Mouse (Mus musculus) cerebellum, postnatal 10 days (tissue): ENCODE data around the gene Tmem266.

Experiments used
- DNase-seq, 2 experiments: peaks; one replicate each; pipeline ENCODE4 v3.0.0; 2021; ENCODE audit warnings: mixed read lengths in 2 of 2

Tmem266 gene

DNA sequence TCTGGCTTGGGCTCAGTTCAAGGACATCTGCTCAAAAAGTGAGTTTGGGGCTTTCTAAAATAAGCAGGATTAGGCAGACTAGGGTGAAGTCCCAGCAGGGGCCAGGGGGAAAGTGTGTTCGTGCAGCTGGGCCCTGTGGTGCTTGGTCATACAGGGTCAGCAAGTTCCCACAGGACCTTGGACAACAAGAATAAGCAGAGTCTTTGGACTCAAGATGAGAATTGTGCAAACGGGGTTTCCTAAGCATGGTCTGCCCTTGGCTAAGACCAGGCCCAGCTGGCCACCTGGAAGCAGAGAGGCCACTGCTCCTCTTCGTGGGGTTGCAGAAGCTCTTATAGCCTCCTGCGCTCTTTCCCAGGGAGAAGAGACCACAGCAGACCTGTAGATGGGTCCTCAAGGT is 77.5 kb downstream of the Tmem266 start:
- DNase-seq = no peak

DNA sequence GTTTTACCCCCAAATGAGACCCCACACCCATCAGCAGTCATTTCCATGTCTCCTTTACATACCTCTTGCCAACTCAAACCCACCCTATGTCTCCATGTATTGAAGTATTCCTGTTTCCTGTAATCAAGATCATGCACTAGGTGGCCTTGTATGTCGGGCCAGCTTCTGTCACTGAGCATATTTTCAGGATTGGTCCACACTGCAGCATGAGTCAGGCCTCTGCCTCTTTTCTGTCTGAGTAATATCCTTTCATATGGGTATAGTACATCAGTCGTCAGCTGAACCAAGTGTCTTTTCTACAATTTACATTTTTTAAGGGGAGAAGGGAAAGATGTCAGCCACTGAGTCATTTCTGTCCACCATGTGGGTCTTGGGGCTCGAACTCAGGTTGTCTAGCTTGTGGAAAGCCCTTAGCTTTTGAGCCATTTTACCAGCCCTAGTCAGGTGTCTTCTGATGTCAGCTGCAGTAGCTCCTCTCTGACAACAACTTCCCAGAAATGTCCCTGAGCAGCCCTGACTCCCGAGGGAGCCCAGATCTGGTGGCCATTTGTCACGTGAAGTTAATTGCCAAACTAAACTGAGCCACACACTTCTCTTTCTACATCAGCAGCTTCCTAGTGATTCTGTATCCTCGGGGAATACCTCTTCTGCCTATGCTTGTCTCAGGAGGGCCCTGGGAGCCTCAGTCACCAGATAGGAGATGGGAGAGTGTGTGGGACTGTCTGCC is 78.4 kb downstream of the Tmem266 start:
- DNase-seq = no peak

DNA sequence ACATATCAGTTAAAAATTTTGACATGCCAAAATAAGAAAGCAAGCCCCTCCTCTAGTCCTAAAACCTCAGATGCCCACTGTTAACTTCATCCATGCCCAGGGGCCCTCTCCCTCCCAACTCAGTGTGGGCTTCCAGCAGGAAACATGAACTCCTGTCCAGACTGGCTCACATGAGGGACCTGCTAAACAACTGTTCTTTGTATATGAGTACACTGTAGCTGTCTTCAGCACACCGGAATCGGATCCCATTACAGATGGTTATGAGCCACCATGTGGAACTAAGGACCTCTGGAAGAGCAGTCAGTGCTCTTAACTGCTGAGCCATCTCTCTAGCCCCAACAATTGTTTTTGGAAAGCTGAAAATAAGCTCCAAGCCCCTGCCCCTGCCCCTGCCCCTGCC is 80.1 kb downstream of the Tmem266 start:
- DNase-seq = no peak

DNA sequence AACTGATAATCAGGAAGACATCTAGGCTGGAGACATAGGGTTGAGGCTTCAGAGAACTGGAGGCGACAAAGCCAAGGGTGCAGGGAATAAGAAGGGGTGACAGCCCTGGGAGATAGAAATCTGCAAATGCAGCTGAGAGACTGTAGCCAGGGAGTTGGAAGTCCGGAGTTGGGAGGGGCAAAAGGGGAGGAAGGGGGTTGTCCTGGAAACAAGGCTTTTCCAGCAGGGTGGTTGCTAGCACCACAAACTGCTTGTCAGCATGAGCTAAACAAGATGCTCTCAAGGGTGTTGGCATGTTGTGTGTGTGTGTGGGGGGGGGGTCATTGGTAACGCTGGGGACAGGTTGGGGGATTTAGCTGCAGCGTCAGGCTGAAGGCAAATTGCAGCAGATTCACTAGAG is 82.1 kb downstream of the Tmem266 start:
- DNase-seq = no peak

DNA sequence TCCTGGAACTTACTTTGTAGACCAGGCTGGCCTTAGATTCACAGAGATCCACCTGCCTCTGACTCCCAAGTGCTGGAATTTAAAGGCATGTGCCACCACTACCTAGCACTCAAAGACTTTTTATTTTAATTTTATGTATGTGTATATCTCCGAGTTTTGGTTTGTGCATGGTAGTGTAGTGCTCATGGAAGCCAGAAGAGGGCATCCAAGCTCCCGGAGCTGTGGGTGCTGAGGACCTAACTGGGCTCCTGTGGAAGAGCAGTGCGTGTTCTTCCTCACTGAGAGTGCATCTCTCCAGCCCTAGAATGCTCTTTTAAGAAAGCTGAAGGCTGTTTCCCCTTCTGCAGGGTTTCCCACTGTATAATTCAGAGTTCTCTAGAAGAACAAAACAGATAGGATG is 83.1 kb downstream of the Tmem266 start:
- no peak for DNase-seq

DNA sequence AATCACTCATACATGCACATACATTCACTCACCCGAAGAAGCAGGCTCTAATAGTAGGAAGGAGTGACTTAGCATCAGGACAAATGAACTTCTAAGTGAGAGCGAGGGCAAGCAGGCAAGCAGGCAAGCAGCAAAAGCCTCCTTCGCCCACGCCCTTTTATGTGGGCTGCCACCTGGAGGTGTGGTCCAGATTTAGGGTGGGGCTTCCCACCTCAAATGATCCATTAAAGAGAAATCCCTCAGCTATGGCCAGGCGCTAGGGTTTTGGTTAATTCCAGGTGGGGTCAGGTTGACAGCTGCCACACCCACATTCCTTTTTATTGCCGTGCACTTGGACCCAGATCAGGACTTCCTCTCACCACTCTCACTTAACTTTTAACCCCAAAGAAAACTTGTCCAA is 83.7 kb downstream of the Tmem266 start:
- DNase-seq = no peak

DNA sequence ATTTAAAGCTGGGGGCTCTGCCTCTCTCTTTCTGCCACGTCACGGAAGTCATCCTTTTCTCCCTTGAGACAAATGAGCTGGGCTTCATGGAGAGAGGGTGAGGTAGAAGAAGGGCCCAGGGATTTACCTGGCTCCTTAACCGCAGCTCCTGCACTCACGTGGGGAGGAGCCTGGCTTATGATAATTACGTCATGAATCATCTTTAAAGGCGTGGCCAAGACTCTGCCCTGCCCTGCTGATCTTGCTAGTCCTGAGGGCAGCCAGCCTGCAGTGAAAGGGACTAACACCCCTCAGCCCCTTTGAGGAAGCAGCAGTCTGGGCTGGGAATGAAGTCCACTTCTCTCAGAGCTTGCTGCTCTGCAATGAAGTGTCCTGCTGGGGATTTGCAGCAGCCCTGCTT is 84.4 kb downstream of the Tmem266 start:
- DNase-seq = no peak

DNA sequence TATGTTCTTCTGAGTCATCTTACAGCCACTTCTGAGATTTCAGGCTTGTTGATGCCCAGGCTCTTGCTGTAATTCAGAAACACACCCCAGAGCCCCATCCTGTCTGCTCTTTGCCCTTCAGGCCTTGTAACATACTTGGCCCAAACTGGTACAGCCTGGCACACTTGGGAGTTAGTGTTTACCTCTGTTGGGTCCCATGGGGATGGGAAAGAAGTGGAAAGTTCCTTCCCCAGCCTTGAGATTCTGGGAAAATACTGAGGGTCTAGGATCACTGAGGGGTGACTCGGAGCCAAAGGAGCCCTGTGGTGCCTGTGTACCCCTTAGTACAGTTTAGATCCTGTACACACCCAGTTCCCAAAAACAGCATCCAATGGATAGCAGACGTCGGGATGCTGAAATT is 95.1 kb downstream of the Tmem266 start:
- DNase-seq = no peak

DNA sequence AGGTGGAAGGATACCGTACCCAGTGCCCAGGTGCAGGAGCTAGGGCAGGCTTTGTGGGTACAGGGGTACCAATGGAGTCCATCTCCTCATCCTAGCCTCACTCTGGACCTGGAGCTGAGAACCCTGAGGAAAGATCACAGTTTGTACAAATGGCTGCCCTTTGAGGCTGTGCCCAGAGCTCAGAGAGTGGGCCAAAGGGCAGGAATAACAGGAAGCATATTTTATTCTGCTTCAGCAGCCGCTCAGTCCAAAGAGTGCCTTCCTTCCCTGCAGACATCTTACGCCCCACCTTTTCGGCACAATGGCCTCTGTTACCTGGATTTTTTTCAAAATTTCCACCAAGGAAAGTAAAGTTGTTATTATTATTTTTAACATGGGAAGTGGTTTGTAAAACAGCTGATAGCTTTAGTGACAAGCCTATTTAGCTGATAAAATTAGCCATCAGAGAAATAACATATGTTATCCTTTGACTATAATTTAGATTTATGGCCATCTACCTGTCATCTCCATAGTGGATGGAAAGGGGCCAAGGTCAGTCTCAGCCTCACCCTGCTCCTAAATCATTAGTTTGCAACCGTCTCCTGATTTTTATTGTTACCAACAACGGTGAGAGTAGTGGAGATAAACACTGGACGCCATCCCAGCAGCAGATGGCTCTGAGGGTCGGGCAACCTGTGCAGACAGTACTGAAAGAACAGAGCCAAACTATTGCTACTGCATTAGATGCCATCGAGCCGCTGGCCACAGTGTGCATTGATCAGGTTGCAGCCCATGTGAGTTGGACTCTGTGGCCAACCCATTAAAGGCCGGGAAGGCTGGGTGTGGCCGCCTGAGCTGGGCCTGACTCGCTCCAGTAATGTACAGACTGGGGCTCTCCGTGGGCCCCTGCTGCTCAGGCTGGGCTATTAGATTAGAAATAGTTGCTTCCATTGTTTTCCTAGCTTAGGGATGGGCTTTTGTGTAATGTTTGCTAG is 97.0 kb downstream of the Tmem266 start:
- peak; percentile 74 to 79 for DNase-seq

DNA sequence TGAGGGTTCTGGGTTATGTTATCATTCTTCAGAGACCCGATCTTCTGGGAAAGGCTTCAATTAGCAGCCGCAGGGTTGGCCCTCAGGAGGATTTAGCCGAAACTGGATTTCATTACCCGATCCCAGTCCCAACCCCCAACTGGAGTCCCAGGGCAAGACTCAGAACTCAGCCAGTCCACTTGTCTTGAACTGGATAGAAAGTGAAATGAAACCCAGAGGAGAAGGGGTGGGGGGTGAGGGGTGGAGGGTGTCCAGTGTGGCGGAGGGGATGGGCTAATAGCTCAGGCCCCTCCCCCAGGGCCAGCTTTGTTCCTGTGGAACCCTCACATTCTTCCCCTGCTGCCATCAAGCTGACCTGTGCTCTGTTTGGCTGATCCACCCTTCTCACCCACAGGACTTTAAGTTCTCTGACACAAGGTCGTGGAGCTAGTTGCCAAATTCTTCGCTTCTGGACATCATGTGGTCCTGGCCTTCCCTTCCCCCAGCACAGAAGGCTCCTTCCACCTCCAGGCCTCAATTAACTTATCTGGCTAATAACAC is 98.6 kb downstream of the Tmem266 start:
- no peak for DNase-seq

DNA sequence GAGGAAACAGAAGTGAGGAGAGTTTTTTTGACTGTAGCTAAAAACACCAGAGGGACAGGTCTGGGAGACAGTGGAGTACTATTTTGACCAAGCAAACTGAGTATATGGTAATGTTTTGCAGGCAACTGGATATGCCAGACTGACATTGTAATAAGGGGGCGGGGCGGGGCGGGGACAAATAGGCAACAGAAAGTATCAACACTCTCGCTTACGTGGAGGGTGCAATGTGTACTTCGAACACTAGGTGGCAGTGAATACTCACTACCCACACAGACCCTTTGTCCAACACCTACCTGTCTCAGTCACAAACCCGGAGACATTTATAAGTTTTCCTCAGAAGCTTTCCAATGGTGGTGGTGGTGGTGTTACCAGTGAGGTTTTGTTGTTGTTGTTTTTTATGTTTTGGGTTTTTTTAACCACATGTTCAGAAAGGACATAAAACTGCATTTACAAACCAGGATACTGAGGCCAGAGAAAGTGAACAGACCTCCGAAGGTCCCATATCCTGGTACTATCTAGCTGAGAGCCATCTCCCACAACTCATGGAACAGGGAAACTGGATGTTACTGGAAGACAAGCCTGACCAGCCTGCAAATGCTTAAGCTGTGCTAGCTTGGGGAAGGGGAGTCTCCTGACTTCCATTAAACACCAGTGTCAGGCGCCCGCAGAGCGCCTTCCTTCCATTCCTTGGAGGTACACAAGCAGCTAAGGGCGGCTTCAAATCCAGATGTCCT is 102.7 kb downstream of the Tmem266 start:
- DNase-seq = peak; percentile 82 to 87

DNA sequence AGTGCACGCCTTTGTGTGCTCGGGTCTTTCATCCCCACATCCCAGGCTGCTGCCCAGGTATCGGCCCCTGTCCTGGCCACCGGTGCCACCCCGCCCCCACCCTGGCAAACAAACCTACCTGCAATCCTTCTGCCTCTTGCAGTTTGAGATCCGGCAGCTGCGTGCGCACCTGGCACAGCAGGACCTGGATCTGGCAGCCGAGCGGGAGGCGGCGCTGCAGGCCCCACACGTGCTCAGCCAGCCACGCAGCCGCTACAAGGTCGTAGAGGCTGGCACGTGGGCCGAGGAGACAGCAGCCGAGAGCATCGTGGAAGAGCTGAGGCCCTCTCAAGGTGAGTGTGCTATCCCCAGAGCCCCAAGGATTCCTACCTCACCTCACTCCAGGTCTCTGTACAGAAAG is 103.4 kb downstream of the Tmem266 start:
- DNase-seq = peak in 1 of 2 experiments; percentile 37

DNA sequence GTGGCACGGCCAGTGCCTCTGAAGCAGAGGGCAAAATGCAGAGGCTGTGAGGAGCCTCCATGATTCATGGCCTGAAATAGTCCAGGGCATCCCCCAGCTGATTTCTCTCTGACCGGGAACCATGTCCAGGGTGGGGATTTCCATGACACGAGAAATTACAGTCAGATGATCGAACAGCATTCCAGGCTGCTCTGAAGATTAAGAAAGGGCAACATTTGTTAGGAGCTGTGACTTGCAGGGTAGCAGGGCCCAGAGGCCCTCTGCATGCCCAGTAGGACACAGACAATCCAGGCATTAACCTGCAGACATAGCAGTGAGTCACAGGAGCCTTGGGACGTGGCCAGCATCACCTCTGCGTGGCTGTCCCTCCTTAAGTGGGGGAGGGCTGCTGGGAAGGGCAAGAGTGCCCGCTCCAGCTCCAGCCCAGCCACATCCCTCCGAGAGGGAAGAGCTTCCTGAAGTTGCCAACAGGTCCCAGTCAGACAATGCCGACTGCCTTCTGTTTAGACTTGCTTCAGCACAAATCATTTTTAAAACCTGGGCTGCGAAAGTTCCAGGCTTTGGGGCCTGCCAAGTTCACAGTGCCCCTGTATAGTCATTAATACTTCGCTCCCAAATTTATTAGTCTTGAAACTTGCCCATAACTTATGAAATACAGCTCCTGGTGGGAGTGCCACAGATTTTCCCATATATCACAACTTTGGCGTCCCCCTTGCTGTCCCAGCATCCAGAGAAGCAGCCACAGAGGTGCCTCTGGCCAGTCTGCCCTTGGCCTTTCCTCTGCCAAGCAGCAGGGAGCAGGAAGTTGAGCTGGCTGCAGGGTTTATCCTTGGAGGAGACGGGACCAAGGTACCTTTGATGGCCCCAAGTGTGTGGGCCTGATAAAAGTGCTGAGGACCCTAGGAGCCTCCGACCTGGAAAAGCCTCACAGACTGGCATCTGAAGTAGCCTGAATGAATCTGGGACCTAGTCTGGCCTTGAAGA is 105.9 kb downstream of the Tmem266 start:
- no peak for DNase-seq

DNA sequence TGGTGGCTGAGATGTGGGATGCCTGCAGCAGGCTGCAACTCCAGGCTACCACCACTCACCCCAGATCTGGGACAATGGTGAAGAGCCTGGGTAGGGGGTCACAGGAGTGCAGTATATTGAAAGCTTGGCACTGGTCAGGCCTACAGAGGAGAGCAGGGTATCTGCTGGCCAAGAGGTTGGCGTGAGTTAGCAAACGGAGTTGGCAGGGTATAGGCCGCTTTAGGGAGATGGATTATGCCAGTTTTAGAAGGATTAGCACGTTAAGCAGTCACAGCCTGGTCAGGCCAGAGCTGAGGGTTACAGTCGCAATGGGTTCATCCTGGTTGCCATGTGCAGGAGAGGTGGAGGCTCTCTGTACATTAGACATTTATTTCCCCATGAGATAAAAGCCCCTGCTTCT is 107.2 kb downstream of the Tmem266 start:
- DNase-seq = peak; percentile 42 to 54

DNA sequence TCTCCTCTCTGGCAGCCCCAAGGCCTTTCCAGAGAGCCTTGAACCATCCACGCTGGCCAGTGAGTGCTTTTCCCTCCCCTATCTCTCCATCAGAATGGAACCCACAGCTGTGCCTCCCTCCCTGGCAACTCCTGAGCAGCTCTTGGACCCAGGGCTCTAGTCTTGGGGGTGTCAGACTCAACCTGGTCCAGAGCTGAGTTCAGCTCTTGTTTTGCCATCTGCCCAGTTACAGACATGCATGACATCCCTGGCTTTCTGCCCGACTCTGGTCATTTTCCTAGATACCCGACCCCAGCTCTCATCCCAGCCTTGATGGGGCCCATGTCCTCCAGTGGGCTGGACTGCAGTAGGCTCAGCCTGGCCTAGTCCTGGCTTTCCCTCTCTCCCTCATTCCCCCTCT is 111.7 kb downstream of the Tmem266 start:
- DNase-seq = peak; percentile 62 to 64

DNA sequence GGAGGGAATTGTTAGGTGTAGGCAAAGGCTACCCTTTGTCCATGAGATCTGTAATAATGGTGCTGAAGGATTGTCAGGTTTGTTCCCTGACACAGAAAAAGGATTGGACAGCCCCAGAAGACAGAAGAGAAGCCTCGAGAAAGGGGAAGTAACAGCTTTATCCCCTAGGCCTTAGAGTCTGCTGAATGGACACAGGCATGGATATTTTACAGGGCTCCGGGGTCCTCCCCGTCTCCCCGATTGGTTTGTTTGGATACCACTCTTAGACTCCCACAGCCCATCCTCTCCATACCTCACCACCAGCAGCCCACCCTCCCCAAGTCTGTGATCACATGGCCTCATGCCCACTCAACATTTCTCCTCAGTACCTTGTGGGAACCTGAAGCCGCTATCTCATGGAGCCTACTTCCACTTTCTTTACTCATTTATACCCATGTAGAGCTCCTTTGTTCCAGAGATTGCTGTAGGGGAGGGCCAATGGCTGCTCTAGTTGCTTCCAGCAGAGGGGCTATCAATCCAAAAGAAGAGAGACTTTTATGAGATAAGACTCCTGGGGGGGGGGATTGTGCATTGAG is 112.6 kb downstream of the Tmem266 start:
- DNase-seq = peak in 1 of 2 experiments; percentile 2

DNA sequence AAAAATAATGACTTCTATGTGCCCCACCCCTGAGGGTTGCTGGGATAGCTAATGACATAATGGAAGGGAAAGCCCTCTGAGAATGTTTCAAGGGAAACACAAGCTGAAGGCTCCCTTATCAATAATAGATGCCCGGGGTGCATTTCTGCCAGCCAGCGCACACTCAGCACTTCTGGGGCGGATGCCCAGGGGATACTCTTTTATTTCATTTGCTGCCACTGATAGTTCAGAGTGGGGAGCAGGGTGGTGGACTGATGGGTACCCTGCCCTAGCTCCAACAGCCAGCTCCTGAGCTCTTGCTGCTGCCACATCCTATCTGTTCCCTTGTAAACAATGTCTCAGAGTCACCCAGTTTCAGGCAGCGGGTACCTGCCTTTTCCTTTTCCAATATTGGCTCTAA is 120.8 kb downstream of the Tmem266 start:
- no peak for DNase-seq

DNA sequence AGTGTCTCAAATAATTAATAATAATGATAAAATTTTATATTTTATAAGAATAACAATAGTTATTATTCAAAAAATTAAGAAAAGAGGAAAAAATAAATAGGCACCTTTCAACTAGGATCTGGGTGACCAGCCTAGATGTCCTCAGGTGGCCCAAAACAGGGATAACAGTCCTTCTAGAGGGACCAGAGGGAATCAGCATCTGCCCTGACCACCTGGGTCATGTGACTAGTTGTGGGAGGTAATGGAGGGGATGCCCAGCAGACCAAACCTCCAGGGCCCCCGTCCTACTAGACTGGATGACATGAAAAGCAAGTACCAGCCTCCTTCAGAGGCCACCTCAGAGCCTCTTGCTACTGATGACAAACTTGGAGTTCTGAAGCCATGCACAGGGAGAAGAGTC is 122.4 kb downstream of the Tmem266 start:
- DNase-seq = no peak

DNA sequence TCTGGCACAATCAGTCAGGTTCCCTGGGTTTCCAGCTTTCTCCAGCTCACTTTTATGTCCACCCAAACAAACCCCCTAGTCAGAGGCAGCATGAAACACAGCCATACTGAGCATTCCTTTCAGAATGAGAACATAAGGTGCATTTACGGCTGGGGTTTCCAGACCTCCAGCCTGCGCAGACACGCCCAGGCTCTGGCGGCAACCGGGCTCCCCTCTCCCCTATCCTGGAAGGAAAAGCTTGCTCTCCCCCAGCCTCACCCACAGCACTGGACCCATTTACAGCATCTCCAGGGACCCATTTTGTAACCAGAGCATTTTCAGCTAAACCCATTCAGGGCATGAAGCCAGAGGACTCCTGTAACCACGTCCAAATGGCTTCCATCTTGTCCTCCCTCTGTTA is 123.3 kb downstream of the Tmem266 start:
- DNase-seq = no peak

DNA sequence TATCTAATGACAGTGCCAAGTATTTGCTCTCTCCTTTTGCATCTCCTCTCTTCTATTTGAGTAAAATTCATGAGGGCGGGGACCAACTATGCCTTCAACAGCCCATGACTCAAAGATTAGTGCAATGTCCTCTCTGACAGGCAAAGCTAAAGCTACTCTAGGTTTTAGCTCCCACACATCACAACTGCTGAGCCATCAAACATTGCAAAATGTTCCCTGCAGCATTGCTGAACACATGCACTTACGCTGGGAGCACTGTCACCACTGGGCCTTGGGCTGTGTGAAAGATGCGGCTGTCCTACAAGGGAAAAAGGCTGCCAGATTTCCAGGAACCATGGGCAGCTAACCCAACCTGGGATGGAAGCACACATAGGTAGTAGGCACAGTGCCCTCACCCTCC is 124.7 kb downstream of the Tmem266 start:
- no peak for DNase-seq

DNA sequence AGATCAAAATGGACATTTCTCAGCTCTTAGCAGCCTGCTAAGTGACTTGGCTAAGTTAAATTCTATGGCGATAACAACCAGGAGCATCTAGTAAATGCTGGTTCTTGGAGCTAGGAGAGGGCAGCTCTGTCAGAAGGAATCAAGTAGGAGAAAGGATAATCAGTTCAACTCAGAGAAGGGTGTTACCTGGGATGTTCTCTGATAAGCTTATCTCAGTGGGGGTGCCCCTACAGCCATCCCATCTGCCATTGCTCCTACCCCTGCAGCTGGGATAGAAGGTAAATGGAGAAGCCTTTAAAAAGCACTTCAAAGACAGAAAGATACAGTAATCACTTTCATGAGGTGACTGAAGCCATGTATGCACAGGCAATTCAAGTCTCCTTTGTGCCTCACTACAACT is 126.2 kb downstream of the Tmem266 start:
- no peak for DNase-seq
